Mouse (Mus musculus) midbrain, embryonic 16.5 days (tissue): ENCODE data around the gene Rfx2. TPM values are rescaled to one million over a fixed set of nuclear protein-coding genes. Genes with fewer than 3 reads are reported as not detected.

Experiments used
- ATAC-seq: fragments of 200-750 bp; cut with Nextera tagmentation; 2 replicates; pipeline ENCODE4 v1.8.0; 2017; ENCODE audit warnings: moderate TSS enrichment
- H3K27ac ChIP-seq: fragments of 300-500 bp; sonication (generic); 2 replicates; pipeline ENCODE4 v1.5.1; 2014; ENCODE audit warnings: mild to moderate bottlenecking, low read length, mixed read lengths
- H3K27me3 ChIP-seq: fragments of 300-500 bp; sonication (generic); 2 replicates; pipeline ENCODE4 v1.6.1; 2014; ENCODE audit warnings: low read depth, low read length, mixed read lengths; ENCODE audit not compliant: control insufficient read depth, insufficient read depth
- H3K36me3 ChIP-seq: fragments of 300-500 bp; sonication (generic); 2 replicates; pipeline ENCODE4 v1.6.1; 2014; ENCODE audit warnings: mild to moderate bottlenecking, low read length, moderate library complexity, mixed read lengths; ENCODE audit not compliant: control insufficient read depth, insufficient read depth
- H3K4me1 ChIP-seq: fragments of 300-500 bp; sonication (generic); 2 replicates; pipeline ENCODE4 v1.6.1; 2014; ENCODE audit warnings: mild to moderate bottlenecking, low read length, mixed read lengths; ENCODE audit not compliant: control insufficient read depth, insufficient read depth
- H3K4me2 ChIP-seq: fragments of 300-500 bp; sonication (generic); 2 replicates; pipeline ENCODE4 v1.6.1; 2014; ENCODE audit warnings: mild to moderate bottlenecking, low read length, mixed read lengths
- H3K4me3 ChIP-seq: fragments of 300-500 bp; sonication (generic); 2 replicates; pipeline ENCODE4 v1.5.1; 2014; ENCODE audit warnings: low read depth, mild to moderate bottlenecking, low read length, moderate library complexity, mixed read lengths
- H3K9ac ChIP-seq: fragments of 300-500 bp; sonication (generic); 2 replicates; pipeline ENCODE4 v1.6.1; 2014; ENCODE audit warnings: low read depth, low read length, mixed read lengths
- H3K9me3 ChIP-seq: fragments of 300-500 bp; sonication (generic); replicated peaks from 2 replicates; pipeline ENCODE4 v1.6.1; 2014; ENCODE audit warnings: mild to moderate bottlenecking, low read length, mixed read lengths; ENCODE audit not compliant: control insufficient read depth, poor library complexity, severe bottlenecking
- WGBS: fragments of 180-500 bp; shearing (Covaris S2); extraction: QIAGEN DNeasy Blood & Tissue Kit; methylation state at CpG from one replicate; pipeline ENCODE4 v1.1.7; 2014; 5-methylcytosine and 5-hydroxymethylcytosine counted together
- polyA plus RNA-seq: library from polyadenylated mRNA; unstranded; fragments of >200 nt; fragmentation: Nextera tagmentation; extraction: Ambion mirVana; gene quantifications from 2 replicates; pipeline ENCODE4 v1.2.1, GENCODE M21; 2015

The Rfx2 gene
- polyA plus RNA-seq, 1 experiment from 2014 or later, result 4.8 TPM

DNA sequence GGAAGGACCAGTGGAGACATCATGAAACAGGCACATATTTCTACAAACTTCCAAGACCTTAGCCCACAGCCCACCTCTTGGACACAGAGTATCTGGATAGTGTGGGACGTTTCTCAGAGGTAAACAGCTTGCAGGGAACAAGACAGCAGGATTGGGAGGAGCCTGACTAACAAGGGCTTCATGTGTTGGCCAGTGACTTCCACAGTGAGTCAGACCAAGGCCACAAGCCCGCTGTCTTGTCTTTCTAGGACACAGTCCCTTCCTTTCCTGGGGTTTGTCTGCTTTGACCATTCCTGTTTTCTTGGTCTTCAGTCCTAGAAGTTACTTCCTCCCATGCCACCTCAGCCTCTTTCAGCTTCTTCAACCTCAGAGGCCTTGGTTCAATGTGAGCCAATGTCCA is 7.5 kb downstream of the Rfx2 start:
- Histone ChIP-seq H3K4me1 (no peaks in the 10 kb centered on the region), H3K4me2 (no peak overlapping the region), H3K4me3 (no peak overlapping the region), H3K9ac (no peak overlapping the region), H3K27me3 (no peaks in the 10 kb centered on the region), H3K9me3 (no peaks in the 10 kb centered on the region), H3K27ac (no peak overlapping the region), H3K36me3 (no peaks in the 10 kb centered on the region)
- WGBS, result 72% methylated on average over 2 of the region's 2 CpGs
- no peak for ATAC-seq

DNA sequence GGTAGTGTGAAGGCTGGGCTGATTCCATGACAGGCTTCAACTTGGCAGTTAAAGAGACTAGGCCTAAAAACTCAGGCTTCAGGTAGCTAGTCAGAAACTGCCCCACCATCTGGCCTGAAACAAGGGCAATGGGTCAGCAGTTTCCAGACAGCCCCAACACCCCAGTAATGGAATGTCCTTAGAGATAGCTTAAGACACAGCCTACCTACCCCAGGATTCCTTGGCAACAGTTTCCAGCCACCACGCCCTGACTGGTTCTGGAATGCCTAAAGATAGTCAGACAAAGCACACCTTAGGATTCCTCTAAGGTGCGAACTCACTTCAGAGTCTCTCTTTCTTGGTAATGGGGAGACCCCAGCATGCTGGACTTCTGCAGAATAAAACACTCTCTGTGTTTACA is 8.4 kb downstream of the Rfx2 start:
- Histone ChIP-seq H3K27ac (no peak overlapping the region), H3K4me2 (no peak overlapping the region), H3K36me3 (no peaks in the 10 kb centered on the region), H3K9me3 (no peaks in the 10 kb centered on the region), H3K4me1 (no peaks in the 10 kb centered on the region), H3K4me3 (no peak overlapping the region), H3K27me3 (no peaks in the 10 kb centered on the region), H3K9ac (no peak overlapping the region)
- 91% methylated on average over 2 of the region's 2 CpGs for WGBS
- ATAC-seq, result no peak

DNA sequence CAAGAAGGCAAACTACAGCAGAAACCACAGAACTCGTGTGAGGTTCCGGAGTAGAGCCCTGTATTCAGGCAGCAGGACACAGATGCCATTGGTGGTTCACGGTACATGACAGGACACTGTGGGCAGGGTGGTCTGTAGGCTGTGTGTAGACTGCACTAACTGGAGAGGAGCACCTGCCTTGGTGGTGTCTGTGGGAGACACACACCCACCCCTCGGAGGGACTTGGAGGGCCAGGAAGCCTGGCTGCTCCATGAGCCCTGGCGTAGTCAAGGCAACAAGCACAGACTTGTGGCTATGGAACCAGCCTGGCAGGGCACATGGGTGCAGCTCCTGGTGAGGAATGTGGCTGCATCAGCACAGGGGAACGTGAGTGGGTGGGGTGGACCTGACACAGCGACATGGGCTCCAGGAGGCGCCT is 11.1 kb downstream of the Rfx2 start:
- Histone ChIP-seq H3K9ac (no peak overlapping the region), H3K4me1 (peaks cover 8% of the 10 kb centered on the region), H3K27ac (peak overlapping the region; percentile 62; the same call in 1 of the 2 replicates), H3K9me3 (no peaks in the 10 kb centered on the region), H3K27me3 (no peaks in the 10 kb centered on the region), H3K4me3 (no peak overlapping the region), H3K36me3 (no peaks in the 10 kb centered on the region), H3K4me2 (no peak overlapping the region)
- 71% methylated on average over 8 of the region's 8 CpGs for WGBS
- peak; percentile 46 for ATAC-seq

GRCm38 (mm10) chr17:56819032-56819545 is 11.7 kb downstream of the Rfx2 start:
- H3K27ac ChIP-seq, result no peak overlapping the region
- H3K4me3 ChIP-seq, result no peak overlapping the region
- no peak overlapping the region for H3K9ac ChIP-seq
- H3K27me3 ChIP-seq, result no peaks in the 10 kb centered on the region
- WGBS, result 64% methylated on average over 6 of the region's 6 CpGs
- no peak overlapping the region for H3K4me2 ChIP-seq
- H3K36me3 ChIP-seq, result no peaks in the 10 kb centered on the region
- H3K9me3 ChIP-seq, result no peaks in the 10 kb centered on the region
- ATAC-seq, result no peak
- H3K4me1 ChIP-seq, result peaks cover 12% of the 10 kb centered on the region

DNA sequence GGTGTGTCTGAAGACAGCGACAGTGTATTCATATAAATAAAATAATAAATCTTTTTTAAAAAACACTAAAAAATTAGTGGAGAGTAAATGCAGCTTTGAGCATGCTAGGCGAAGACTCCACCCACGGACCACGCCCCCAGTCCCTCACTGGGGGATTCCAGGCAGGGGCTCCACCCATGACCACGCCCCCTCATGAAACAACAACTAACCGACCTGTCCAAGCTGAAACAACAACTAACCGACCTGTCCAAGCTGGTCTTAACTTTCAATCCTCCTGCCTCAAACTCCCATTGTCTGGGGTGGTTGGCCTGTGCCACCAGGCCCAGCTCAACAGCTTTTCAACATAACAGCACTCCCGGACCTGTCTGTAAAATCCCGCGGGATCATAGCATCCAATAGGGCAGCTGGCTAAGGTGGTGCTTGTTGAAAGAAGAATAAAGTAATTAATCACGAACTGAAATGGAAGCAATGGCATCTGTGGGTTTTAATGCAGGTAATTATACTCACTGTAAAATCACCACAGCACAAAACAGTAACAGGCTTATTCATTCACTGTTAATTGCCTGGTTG is 12.7 kb downstream of the Rfx2 start:
- H3K9me3 ChIP-seq, result no peaks in the 10 kb centered on the region
- no peak overlapping the region for H3K4me3 ChIP-seq
- no peak overlapping the region for H3K27ac ChIP-seq
- H3K4me2 ChIP-seq, result no peak overlapping the region
- no peaks in the 10 kb centered on the region for H3K36me3 ChIP-seq
- ATAC-seq, result no peak
- H3K9ac ChIP-seq, result no peak overlapping the region
- WGBS, result 46% methylated on average over 11 of the region's 11 CpGs
- H3K27me3 ChIP-seq, result no peaks in the 10 kb centered on the region
- peaks cover 18% of the 10 kb centered on the region for H3K4me1 ChIP-seq

DNA sequence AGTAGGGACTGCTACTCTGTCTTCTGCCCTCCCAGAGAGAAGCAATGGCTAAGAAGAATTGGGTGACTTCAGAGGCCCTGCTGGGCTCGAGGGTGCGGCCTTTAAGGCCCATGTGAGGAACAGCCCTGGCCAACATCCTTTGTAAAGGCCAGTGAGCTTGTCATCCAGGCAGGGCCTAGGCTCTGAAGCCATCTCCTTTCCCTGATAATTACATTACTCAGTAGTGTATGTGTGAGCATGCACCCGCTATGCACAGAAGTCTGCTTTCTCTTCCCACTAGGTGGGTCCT is 15.8 kb downstream of the Rfx2 start:
- Histone ChIP-seq H3K4me1 (peaks cover 28% of the 10 kb centered on the region), H3K27me3 (no peaks in the 10 kb centered on the region), H3K36me3 (no peaks in the 10 kb centered on the region), H3K27ac (peak overlapping the region; percentile 91), H3K9ac (0 out of 2 replicates have a peak overlapping the region, but pooled peaks have one; percentile 53), H3K4me2 (peak overlapping the region; percentile 45), H3K4me3 (no peak overlapping the region), H3K9me3 (no peaks in the 10 kb centered on the region)
- WGBS, result 44% methylated on average over 3 of the region's 3 CpGs
- ATAC-seq, result no peak; the same call in 1 of the 2 replicates

DNA sequence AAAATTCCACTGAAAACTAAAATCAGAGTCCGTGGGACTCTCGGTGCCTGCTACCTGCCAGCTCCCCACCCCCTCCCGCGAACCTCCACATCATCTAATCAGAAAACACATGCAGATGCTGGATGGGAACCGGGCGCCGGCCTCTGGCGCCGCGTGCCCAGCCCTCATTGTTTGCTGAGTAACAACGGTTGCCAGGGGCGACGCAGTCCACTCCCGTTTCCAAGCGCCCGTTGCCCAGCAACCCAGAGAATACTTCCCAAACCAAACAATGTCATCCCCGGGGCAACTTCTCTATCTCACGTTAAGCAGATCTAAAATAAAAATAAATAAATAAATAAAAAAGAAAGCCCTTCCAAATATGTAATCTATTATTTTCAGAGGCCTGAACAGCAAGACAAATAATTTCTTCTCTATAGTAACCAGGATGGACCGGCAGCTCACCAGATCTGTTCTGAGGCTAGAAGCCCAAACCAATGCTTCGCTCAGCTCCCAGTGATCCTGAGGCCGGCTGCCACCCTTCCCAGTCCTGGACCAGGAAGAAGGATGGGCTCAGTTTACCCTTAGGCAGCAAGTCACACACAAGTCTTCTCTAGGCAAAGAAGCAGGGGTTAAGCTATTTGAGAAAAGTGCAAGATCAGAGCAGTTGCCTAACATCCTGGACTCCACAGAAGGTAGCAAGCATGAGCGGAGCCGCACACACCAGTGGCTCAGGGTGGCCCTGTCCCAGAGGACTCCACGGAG is 16.3 kb downstream of the Rfx2 start:
- ATAC-seq, result peak; percentile 85
- Histone ChIP-seq H3K9ac (peak overlapping the region; percentile 53), H3K36me3 (no peaks in the 10 kb centered on the region), H3K4me2 (peak overlapping the region; percentile 45), H3K4me3 (no peak overlapping the region), H3K9me3 (no peaks in the 10 kb centered on the region), H3K27ac (peak overlapping the region; percentile 91), H3K4me1 (peaks cover 33% of the 10 kb centered on the region), H3K27me3 (no peaks in the 10 kb centered on the region)
- 3% methylated on average over 24 of the region's 24 CpGs for WGBS

DNA sequence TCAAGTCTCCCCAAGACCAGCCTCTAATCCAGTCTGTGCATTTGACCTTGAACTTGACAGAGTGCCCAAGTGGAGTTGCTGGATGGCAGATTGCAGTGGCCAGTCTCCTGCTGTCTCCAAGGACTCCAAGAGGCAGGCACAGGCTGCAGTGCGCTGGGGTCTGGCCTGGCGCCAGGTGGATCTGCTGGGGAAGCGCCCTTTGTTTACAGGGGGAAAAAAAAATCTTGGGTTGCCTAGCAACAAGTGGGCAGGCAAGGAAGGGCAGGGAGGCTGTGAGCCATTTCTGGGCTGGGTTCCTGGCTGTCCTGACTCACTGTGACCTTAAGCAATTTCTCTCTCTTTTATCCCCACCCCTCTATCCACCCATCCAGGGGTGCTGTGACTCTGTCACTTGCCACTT is 20.6 kb downstream of the Rfx2 start:
- Histone ChIP-seq H3K4me2 (no peak overlapping the region), H3K27ac (peak overlapping the region; percentile 71), H3K9ac (0 out of 2 replicates have a peak overlapping the region, but pooled peaks have one; percentile 15), H3K4me3 (no peak overlapping the region), H3K9me3 (no peaks in the 10 kb centered on the region), H3K36me3 (no peaks in the 10 kb centered on the region), H3K27me3 (no peaks in the 10 kb centered on the region), H3K4me1 (peaks cover 30% of the 10 kb centered on the region)
- peak; percentile 27 for ATAC-seq
- WGBS, result 9% methylated on average over 3 of the region's 3 CpGs

- no peak overlapping the region for H3K9ac ChIP-seq
- peak; percentile 86 for ATAC-seq
- H3K36me3 ChIP-seq, result no peaks in the 10 kb centered on the region
- H3K9me3 ChIP-seq, result no peaks in the 10 kb centered on the region
- H3K4me1 ChIP-seq, result peaks cover 15% of the 10 kb centered on the region
- WGBS, result 5% methylated on average over 9 of the region's 9 CpGs
- H3K4me2 ChIP-seq, result no peak overlapping the region
- no peak overlapping the region for H3K4me3 ChIP-seq
- no peaks in the 10 kb centered on the region for H3K27me3 ChIP-seq
- no peak overlapping the region for H3K27ac ChIP-seq
Observed at GRCm38 (mm10) chr17:56808518-56808917, 22.3 kb downstream of the Rfx2 start.
